Mouse (Mus musculus) liver, embryonic 14.5 days (tissue): Measurements from ENCODE around the gene Phf11d.

Experiments
- CTCF ChIP-seq: IDR thresholded peaks from 2 replicates; pipeline ENCODE4 v1.5.1; 2016; ENCODE audit warnings: antibody characterized with exemption, low read depth, control low read depth
- EP300 ChIP-seq: IDR thresholded peaks from 2 replicates; pipeline ENCODE4 v1.6.1; 2016; ENCODE audit warnings: antibody characterized with exemption, low read depth

DNA sequence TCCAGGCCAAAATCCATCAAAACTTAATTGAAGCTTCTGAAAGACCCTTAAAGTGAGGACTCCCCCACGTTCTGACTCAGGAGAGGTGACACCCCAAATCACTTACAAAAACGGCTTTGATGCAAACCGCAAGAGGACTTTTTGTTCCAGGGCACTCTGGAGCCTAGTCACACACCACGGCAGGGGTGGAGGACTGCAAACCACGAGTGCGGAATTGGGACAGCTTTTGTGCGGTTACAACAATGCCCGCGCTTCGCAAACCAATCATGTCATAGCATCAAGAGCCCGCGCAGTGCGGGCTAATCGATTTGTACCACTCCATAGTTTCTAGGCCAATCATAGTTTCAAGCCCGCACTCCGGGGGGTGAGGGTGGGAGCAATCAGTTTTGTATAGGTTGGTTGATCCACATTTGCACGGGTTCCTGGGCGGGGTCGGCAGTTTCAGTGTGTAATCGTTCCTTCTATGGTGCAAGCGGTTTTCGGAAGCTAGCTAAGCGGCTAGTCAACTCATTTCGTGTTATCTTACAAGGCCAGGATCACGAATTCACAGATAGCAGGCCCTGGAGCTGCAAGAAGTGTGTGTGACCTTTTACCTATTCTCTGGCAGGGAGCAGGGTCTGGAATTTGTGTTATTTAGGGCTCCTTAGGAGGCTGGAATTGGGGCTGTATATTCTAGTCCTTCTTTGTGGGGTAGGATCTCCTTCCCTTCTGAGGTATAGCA is 5.2 kb upstream of the Phf11d start:
- TF ChIP-seq CTCF (no peak), EP300 (no peak)
